Mouse (Mus musculus) spleen, adult 2 months (tissue): Measurements from ENCODE around the gene Cacna2d1.

Experiments used
- CTCF ChIP-seq: fragments of 200-500 bp; IDR thresholded peaks from 2 replicates; pipeline ENCODE4 v1.5.1; 2011; ENCODE audit warnings: mild to moderate bottlenecking, inconsistent platforms; ENCODE audit not compliant: insufficient read depth, insufficient read length, insufficient replicate concordance; ENCODE audit errors: extremely low read depth
- POLR2A ChIP-seq: fragments of 200-500 bp; IDR thresholded peaks from 2 replicates; pipeline ENCODE4 v1.6.1; 2011; ENCODE audit warnings: low read depth, low read length, inconsistent platforms

GRCm38 (mm10) chr5:16417996-16418395 is 483.5 kb downstream of the Cacna2d1 start:
- TF ChIP-seq POLR2A (no peak), CTCF (no peak)
